Mouse (Mus musculus): ENCODE results near the gene Ankrd28.

GRCm38 (mm10) chr14:31800976-31801375, 29.5 kb downstream of the Ankrd28 start:
- TF ChIP-seq CEBPB (IDR thresholded peaks at IDR 0.05; ENCODE audit: low read depth): no peak
- TF ChIP-seq CTCF (IDR thresholded peaks at IDR 0.05; ENCODE audit: control insufficient read depth, insufficient read depth, insufficient read length): no peak
- no peak for TF ChIP-seq MYOD1 (IDR thresholded peaks at IDR 0.05; ENCODE audit: control insufficient read depth, insufficient read length, low read depth)
- TF ChIP-seq USF1 (IDR thresholded peaks at IDR 0.05; ENCODE audit: low read depth): no peak
